Mouse (Mus musculus) WW6 (cell line): ENCODE measurements around the gene Creg1.

ENCODE experiments used
- DNase-seq: peaks from one replicate; pipeline ENCODE4 v3.0.0-alpha.2; 2013; ENCODE audit warnings: low read depth, low spot score

The Creg1 gene

GRCm38 (mm10) chr1:165763635-165764372 is at the start of gene Creg1:
TSS of gene Creg1 (plus strand) at chr1:165763746.
- DNase-seq, result peak; percentile 76

- DNase-seq, result no peak
Measured at GRCm38 (mm10) chr1:165713798-165714197, 49.7 kb upstream of the Creg1 start.

- no peak for DNase-seq
Measured at GRCm38 (mm10) chr1:165716426-165716825, 47.1 kb upstream of the Creg1 start.

GRCm38 (mm10) chr1:165717711-165718542 is 45.6 kb upstream of the Creg1 start:
- no peak for DNase-seq

- DNase-seq, result no peak
Measured at GRCm38 (mm10) chr1:165718543-165719105, 44.9 kb upstream of the Creg1 start.

- no peak for DNase-seq
Measured at GRCm38 (mm10) chr1:165722531-165723123, 40.9 kb upstream of the Creg1 start.

- DNase-seq, result no peak
Measured at GRCm38 (mm10) chr1:165724219-165725033, 39.1 kb upstream of the Creg1 start.

- no peak for DNase-seq
Measured at GRCm38 (mm10) chr1:165725039-165725644, 38.4 kb upstream of the Creg1 start.

- DNase-seq, result no peak
Measured at GRCm38 (mm10) chr1:165726986-165727385, 36.6 kb upstream of the Creg1 start.

- no peak for DNase-seq
Measured at GRCm38 (mm10) chr1:165728057-165728639, 35.4 kb upstream of the Creg1 start.

- no peak for DNase-seq
Measured at GRCm38 (mm10) chr1:165730129-165730528, 33.4 kb upstream of the Creg1 start.

- no peak for DNase-seq
Measured at GRCm38 (mm10) chr1:165731553-165731952, 32.0 kb upstream of the Creg1 start.

- DNase-seq, result no peak
Measured at GRCm38 (mm10) chr1:165734840-165735239, 28.7 kb upstream of the Creg1 start.

GRCm38 (mm10) chr1:165735826-165736818 is 27.4 kb upstream of the Creg1 start:
- DNase-seq, result peak; percentile 46

GRCm38 (mm10) chr1:165737451-165737850 is 26.1 kb upstream of the Creg1 start:
- DNase-seq, result no peak

GRCm38 (mm10) chr1:165737867-165738266 is 25.7 kb upstream of the Creg1 start:
- DNase-seq, result no peak

- DNase-seq, result no peak
Measured at GRCm38 (mm10) chr1:165738985-165739384, 24.6 kb upstream of the Creg1 start.

- no peak for DNase-seq
Measured at GRCm38 (mm10) chr1:165741989-165742388, 21.6 kb upstream of the Creg1 start.

- DNase-seq, result no peak
Measured at GRCm38 (mm10) chr1:165748053-165748452, 15.5 kb upstream of the Creg1 start.
